Mouse (Mus musculus) large intestine, adult 2 months (tissue): Measurements from ENCODE around the gene Pde4c. TPM values are rescaled to one million over a fixed set of nuclear protein-coding genes. Genes with fewer than 3 reads are reported as not detected.
A peak's percentile ranks its signal among the peaks of the same experiment; 100 is the strongest.

Experiments
- DNase-seq: peaks from one replicate; pipeline ENCODE4 v3.0.0-alpha.2; 2012; ENCODE audit warnings: low read depth, low spot score
- WGBS: fragments of 180-500 bp; shearing (Covaris S2); methylation state at CpG from one replicate; pipeline ENCODE4 v1.1.7; 2018; 5-methylcytosine and 5-hydroxymethylcytosine counted together
- polyA plus RNA-seq: library from polyadenylated mRNA; depleted of rRNA; stranded (reverse); fragments of >200 nt; gene quantifications from 2 replicates; pipeline ENCODE4 v1.2.3, GENCODE M21; 2012

The Pde4c gene
- polyA plus RNA-seq, 1 experiment, result 7.9 TPM

- 1% methylated on average over 55 of the region's 55 CpGs for WGBS
- peak; percentile 98 for DNase-seq
These were observed 37.4 kb downstream of the Pde4c start, which contains the start of gene Mpv17l2 for GRCm38 (mm10) chr8:70760775-70761406. Gene Mpv17l2, minus strand, starts transcription at chr8:70760946.

- no peak for DNase-seq
- 34% methylated on average over 1 of the region's 1 CpGs for WGBS
These were observed 38.6 kb downstream of the Pde4c start for GRCm38 (mm10) chr8:70762118-70762517.

GRCm38 (mm10) chr8:70763354-70763753 lies 39.8 kb downstream of the Pde4c start:
- DNase-seq, result no peak
- 8% methylated on average over 3 of the region's 3 CpGs for WGBS

GRCm38 (mm10) chr8:70764026-70764425 lies 40.5 kb downstream of the Pde4c start:
- 42% methylated on average over 8 of the region's 8 CpGs for WGBS
- no peak for DNase-seq

GRCm38 (mm10) chr8:70764676-70765075 lies 41.2 kb downstream of the Pde4c start:
- DNase-seq, result no peak
- WGBS, result 44% methylated on average over 13 of the region's 13 CpGs

- 41% methylated on average over 9 of the region's 9 CpGs for WGBS
- DNase-seq, result no peak
These were observed 41.8 kb downstream of the Pde4c start for GRCm38 (mm10) chr8:70765329-70765728.

- DNase-seq, result no peak
- WGBS, result under 1% methylated on average over 34 of the region's 34 CpGs
These were observed 42.5 kb downstream of the Pde4c start for GRCm38 (mm10) chr8:70765838-70766570.

- WGBS, result 13% methylated on average over 21 of the region's 21 CpGs
- DNase-seq, result no peak
These were observed 43.3 kb downstream of the Pde4c start for GRCm38 (mm10) chr8:70766571-70767440.

- WGBS, result 84% methylated on average over 6 of the region's 6 CpGs
- no peak for DNase-seq
These were observed 44.0 kb downstream of the Pde4c start for GRCm38 (mm10) chr8:70767503-70767902.

- DNase-seq, result no peak
- 85% methylated on average over 32 of the region's 32 CpGs for WGBS
These were observed 44.8 kb downstream of the Pde4c start for GRCm38 (mm10) chr8:70768231-70768776.

GRCm38 (mm10) chr8:70768956-70769355 lies 45.4 kb downstream of the Pde4c start:
- DNase-seq, result no peak
- WGBS, result 82% methylated on average over 16 of the region's 16 CpGs

- no peak for DNase-seq
- 6% methylated on average over 26 of the region's 26 CpGs for WGBS
These were observed 45.8 kb downstream of the Pde4c start for GRCm38 (mm10) chr8:70769359-70769758.

GRCm38 (mm10) chr8:70769858-70770257 lies 46.3 kb downstream of the Pde4c start:
- WGBS, result 83% methylated on average over 12 of the region's 12 CpGs
- no peak for DNase-seq

- 94% methylated on average over 13 of the region's 13 CpGs for WGBS
- DNase-seq, result no peak
These were observed 47.2 kb downstream of the Pde4c start for GRCm38 (mm10) chr8:70770748-70771147.

- WGBS, result 83% methylated on average over 7 of the region's 7 CpGs
- DNase-seq, result no peak
These were observed 47.7 kb downstream of the Pde4c start for GRCm38 (mm10) chr8:70771217-70771616.

GRCm38 (mm10) chr8:70772075-70772474 lies 48.6 kb downstream of the Pde4c start:
- 92% methylated on average over 13 of the region's 13 CpGs for WGBS
- no peak for DNase-seq

GRCm38 (mm10) chr8:70772890-70773289 lies 49.4 kb downstream of the Pde4c start:
- WGBS, result 27% methylated on average over 9 of the region's 9 CpGs
- no peak for DNase-seq

- no peak for DNase-seq
These were observed 49.9 kb downstream of the Pde4c start for GRCm38 (mm10) chr8:70773410-70773809.

GRCm38 (mm10) chr8:70773833-70774232 lies 50.3 kb downstream of the Pde4c start:
- 12% methylated on average over 9 of the region's 9 CpGs for WGBS

More at GRCm38 (mm10) chr8:70773410-70773809, 49.9 kb downstream of the Pde4c start:
- 63% methylated on average over 5 of the region's 5 CpGs for WGBS

GRCm38 (mm10) chr8:70774740-70775139 lies 51.2 kb downstream of the Pde4c start:
- no peak for DNase-seq
- 89% methylated on average over 18 of the region's 18 CpGs for whole genome bisulfite sequencing

More at GRCm38 (mm10) chr8:70773833-70774232, 50.3 kb downstream of the Pde4c start:
- no peak for DNase-seq
